Mouse (Mus musculus): ENCODE measurements at regions not wholly inside any gene's neighbourhood (a gene's known extent, or its start where the extent isn't known, plus 50 kb on each side); places are given as distances from the start of the nearest gene placed in this dataset.

DNA sequence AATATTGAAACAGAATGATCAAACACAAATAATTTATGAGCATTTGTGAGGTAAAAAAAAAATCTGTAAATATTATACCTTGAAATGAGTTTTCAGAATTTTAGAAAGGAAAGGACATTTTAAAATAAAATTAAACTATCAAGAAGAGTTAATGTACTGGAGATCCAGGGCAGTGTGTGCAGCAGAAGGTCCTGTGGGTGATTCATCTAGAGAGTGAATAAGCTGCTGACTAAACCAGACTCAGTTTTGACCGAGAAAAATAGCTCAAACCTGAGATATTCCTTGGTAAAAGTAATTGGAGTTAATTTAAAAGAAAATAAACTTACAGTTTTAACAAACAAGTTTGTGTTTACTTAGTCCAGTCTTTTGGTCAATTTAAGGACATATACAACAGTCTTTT lies 1118.6 kb upstream of the Celf2 start:
- DNase-seq: no peak

DNA sequence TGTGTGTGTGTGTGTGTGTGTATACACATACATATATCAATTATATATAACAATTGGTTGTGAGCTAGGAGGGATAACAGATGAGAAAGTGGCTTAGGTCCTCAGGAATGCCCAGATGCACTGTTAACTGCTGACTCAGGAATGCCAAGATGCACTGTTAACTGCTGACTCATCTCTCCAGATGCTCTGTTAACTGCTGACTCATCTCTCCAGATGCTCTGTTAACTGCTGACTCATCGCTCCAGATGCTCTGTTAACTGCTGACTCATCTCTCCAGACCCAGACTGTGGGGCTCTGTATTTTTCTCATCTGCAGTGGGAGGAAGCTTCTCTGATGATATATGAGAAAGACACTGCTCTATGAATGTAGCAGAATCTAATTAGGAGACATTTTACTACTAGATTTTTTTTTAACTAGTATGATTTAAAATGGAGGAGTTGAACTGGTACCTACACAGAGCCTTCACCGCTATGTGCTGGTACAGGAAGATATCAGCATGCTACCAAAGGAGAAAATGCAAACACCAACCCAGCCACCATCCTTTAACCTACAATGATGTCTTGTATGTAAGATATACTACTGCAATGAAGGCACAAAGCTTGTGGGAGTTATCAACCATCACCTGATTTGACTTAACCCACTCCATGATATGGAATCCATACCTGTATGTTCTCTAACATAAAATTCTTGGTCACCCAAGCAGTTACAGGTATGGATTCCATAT lies 1119.3 kb upstream of the Celf2 start:
- DNase-seq: no peak

- peak; percentile 41 for DNase-seq
These were observed 1128.7 kb upstream of the Celf2 start for GRCm38 (mm10) chr2:8638082-8638481.

DNA sequence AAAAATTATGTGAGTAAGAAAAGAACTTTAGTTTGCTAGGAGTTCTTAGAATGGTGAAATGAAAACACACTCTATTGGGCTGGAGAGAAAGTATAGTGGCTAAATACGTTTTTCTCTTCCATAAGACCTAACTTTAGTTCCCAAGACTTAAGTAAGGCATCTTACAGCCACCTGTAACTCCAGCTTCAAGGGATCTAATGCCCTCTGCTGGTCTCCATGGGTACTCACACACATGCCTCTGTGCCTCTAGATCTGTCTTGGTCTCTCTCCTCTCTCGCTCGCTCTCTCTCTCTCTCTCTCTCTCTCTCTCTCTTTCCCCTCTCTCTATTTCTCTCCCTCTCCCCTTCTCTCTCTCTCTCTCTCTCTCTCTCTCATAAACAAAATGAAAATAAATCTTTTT lies 1129.9 kb upstream of the Celf2 start:
- peak; percentile 62 for DNase-seq

DNA sequence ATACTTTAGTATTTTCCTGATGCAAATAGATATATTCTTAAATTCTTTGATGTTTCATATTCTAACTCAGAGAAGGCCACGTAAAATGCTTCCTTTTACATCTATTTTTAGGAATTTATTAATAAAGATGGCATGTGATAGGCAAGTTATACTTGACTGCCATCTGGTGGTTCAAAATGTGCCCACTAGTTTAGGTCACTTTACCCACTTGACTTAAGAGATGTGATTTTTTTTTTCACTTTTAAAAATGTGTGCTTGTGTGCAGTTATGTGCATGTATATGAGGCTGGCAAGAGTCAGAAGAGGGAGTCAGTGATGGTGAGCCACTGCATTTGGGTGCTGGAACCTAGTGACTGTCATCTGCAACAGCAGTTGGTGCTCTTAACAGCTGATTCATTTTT lies 1136.1 kb upstream of the Celf2 start:
- peak; percentile 34 for DNase-seq

DNA sequence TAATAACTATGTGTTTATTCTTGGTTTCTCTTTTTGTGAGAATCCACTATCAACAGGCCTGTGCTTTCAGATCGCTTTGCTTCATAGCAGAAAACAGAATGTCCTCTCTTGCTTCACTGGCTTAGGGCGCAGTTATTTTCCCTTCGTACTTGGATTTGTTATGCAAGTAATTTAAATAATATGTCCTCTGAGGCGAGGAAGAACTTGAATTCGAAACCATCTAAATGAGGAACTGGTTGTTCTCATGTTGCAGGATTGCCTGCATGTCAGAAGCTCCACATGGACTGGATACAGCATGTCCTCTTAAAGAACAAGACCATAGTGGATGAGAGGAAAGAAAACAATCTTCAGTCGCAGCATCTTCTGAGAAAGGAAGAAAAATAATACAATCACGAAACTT lies 1151.2 kb upstream of the Celf2 start:
- DNase-seq: no peak

DNA sequence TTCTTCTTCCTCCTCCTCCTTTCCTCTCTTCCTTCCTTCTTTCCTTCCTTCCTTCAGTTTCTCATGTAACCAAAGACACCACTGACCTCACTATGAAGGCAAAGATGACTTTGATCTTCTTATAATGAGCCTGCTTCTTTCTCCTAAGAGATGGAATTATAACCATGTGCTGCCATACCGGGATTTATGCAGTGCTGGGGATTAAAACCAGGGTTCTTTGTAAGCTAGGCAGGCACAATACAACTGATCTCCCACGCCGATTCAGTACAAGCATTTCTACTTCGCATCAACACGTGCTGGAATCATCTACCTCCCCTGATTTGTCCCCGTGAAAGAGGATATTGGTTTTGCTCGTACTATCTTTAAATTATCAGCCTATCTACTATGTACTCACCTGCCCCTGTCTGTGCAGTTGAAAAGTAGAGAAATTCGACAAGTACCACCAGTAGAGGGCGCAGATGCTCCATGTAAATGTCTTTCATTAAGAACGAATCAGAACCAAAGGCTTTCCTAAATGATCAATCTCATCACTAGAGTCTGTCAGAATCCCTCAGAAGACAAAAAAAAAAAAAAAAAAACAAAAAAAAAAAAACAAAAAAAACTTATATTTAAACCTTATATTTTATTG lies 1164.5 kb upstream of the Celf2 start:
- DNase-seq: peak; percentile 81

DNA sequence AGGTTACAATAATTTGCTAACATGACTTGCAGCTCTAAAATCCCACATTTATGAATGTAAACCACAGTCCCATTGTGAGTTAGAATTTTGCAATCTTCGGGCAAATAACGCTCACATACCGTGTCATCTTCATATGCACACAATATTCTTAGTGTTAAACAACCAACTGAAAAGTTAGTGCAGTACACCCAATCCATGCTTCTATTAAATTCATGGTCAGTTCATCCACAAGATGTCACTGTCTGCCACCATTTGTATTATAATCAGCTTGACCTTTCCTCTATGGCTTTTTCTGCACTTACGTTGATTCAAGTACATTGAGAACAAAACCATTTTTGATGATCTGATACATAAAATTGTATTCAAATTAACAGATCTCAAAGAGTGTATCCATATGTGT lies 1166.2 kb upstream of the Celf2 start:
- DNase-seq: peak; percentile 36

DNA sequence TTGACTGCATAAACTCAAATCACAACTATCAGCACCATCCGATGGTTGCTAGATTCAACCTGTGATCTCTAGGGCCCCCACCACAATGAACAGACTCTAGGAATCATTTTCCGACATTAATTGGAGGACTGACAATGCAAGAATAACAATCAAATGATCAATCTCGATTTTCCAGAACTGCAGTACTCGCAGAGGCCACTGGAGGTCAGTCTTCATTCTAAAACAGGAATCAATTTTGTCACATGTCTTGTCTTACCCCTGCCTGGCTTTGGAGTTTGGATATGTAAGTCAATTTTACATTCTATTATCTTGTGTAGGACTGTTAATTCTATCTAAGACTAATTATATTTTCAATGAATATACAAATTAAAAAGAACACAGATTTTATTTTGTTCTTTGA lies 1167.2 kb upstream of the Celf2 start:
- DNase-seq: peak; percentile 55

DNA sequence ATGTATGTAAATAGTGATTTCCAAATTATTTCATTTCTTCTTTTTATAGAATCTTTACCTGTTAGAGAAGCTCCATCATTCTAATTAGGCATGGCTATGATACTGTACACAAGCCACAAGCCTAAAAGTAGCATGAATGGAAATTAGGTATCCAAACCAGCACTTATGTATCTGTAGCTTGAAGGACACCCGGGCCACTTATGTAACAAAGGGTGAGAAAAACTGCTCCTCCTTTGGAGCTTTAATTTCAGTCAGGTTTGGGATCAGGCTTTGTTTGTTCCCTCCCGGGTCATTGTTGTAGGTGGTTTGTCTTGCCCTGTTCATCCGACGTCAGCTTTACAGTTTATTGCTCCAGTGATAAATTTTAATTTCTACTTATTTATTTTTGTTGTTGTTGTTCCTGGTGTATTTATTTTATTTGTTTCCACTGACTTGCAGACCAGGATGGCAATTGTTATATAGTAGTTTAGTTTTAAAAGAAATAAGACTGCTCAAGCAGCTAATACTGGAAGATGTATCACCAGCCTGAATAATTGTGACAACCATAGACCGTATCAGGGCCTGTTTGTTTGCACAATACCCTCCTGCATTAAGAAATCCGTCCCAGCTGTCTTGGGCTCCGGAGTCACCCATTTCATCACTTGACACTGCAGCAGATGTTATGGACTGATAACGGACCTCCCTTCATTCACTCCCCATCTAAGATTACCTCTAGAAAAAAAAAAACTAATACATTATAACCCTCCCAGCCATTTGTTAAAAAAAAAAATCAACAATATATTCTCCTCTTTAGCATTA lies 1181.7 kb upstream of the Celf2 start:
- peak; percentile 14 for DNase-seq

GRCm38 (mm10) chr2:8729306-8729705 lies 1151.7 kb upstream of the 4930412O13Rik start:
- no peak for DNase-seq

GRCm38 (mm10) chr2:8754142-8754541 lies 1126.9 kb upstream of the 4930412O13Rik start:
- peak; percentile 65 for DNase-seq

- no peak for DNase-seq
These were observed 1124.5 kb upstream of the 4930412O13Rik start for GRCm38 (mm10) chr2:8756546-8756945.

DNA sequence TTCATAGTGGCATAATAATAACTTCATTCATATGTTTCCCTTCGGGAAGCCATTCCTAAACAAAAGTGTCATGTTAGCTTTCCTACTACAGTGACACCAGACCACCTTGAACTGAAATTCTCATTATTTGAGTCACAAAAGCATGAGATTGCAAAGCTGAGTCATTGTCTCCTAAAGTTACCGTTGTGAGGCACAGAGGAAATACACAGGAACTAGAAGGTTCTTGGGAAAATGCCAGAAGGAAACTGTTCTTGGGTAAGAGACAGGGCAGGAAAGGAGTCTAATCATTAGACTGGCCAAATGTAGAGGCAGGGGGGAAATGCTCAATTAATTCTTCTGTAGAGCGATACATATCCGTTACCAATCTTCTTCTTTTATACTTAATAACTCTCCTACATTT lies 1110.4 kb upstream of the 4930412O13Rik start:
- DNase-seq: no peak

DNA sequence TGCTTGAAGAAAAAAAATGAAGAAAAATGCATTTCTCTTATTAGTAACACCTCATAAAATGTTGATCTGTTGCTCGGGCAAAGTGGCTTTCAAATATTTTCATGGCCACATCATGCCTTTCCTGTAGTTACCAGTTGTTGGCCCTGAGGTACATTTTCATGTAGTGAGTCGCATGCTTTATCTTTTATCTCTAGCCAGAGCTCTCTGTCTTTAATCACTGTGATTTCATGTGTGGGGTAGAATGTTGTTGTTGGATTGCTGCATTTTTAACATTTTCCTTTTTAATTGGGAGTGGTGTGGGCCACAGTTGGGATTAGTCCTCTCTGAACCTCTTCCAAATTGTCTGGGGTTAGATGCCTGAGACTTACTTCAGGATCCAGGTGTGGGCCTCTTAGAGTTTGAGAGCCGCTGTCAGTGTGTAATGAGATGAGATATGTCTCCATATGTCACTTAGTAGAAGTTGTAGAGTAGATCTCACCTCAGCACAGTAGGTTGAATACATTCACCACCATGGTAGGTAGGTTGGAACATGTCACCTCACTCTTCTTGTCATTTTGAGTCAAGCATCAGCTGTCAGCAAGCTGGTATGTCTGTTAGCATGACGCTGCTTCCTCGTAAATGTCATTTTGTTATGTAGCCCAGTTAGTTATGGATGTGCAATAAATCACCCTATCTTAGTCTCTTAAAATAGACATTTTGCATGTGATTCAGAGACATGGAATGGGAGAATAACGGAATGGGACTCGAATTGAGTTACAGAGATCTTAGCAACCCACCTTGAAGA lies 1099.7 kb upstream of the 4930412O13Rik start:
- DNase-seq: no peak

- DNase-seq: no peak
These were observed 1098.8 kb upstream of the 4930412O13Rik start for GRCm38 (mm10) chr2:8782225-8782624.

DNA sequence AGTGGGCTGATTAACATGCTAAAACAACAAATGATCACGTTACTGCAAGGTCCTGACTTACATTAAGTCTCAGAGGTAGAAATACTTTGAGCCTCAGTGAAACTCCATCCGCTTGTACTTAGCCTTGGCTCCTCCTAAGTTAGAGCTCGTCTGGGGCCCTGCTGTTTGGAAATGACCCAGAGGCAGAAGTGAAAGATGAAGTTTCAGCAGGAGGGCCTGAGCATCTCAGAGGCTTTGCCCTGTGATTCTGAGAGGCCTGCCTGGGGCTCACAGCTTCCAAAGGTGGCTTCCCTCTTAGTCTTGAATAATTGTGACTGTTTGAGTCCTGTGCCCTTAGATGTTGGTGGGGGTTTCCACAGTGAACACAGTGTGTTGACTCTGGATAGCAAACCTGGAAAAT lies 1079.0 kb upstream of the 4930412O13Rik start:
- peak; percentile 33 for DNase-seq

DNA sequence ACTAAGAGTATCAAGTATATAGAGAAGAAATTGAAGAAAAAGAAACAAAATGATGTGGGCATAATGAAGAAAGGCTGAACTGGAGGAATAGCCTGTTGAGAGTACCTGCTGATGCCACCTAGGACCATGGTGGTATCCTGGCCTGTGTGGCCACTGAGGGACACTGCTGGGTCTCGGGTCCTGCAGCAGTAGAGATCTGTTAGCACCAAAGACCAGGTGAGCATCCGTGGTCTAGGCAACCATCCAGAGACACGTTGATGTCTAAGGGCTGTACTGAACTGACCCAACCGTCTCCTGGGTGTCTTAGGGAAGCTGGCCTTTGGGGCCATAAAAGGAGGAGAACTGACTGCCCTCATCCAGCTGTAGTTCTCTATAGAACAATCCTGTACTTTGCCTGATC lies 1071.4 kb upstream of the 4930412O13Rik start:
- no peak for DNase-seq

DNA sequence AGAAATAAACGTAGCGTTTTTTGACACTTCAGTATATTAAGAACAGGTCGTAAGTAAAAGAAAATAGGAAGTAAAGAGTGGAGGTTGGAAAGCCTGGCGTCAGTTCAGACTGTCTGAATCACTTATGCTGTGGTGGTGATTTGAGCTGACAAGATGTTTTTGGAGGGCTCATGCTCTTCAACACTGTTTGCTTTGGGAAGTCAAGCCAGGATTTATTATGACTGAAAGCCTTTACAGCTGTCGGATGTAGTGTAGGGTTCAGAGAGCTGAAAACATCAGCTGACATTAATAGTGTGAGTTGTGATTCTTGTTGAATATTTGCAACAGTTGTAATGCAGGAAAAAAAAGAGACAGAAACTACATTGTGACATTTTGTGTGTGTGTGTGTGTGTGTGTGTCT lies 1062.9 kb upstream of the 4930412O13Rik start:
- peak; percentile 8 for DNase-seq

DNA sequence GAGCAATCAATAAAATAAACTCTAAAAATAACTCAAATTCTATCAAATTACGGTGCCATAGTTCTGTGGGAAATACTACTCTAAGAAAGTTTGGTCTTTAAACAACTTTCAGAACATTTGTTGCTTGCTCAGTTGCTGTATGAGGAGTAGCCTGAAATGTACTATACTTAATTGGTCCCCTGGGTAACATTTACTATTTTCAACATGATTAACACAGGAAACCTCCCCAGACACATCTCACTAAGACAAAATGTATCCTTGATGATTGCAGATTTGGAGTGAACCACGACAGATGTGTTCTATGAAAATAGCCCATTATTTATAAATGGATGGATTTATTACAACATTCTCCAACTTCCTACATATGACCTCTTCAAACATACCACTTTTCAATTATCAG lies 1055.6 kb upstream of the 4930412O13Rik start:
- DNase-seq: peak; percentile 3

All from embryo, embryonic 11 days (tissue).